Mouse (Mus musculus): ENCODE results near the gene Hoxd8.

DNA sequence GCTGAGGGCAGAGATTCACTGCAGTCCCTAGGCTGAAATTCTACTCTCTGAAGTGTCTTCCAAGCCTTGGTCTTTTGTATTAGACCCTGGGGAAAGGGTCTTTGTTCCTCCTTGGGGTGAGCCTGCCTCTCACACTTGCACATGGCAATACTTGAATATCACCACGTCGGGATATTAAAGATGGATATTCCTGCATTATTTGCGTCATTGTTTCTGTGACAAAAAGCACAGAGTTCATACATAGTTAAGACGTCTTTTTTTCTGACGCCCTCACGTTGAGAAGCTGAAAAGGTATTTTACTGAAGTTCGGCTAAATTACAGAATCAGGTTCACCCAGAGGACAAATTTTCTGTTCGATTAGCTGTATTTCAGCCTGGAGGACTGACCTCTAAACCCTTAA, 25.9 kb downstream of the Hoxd8 start:
- TF ChIP-seq EP300 (optimal IDR thresholded peaks at IDR 0.05) (no peak), CTCF (IDR thresholded peaks at IDR 0.05; ENCODE audit: low read depth) (no peak)

Measured in stomach, postnatal 0 days (tissue).